Mouse (Mus musculus) adrenal gland, postnatal 25 days (tissue): ENCODE data around the gene Slc2a2. TPM values are rescaled to one million over a fixed set of nuclear protein-coding genes. Genes with fewer than 3 reads are reported as not detected.

Experiments
- DNase-seq: peaks from one replicate; pipeline ENCODE4 v3.0.0; 2021; ENCODE audit warnings: mixed read lengths
- long read RNA-seq: library from polyadenylated mRNA; stranded (forward); transcript quantifications from one replicate; pipeline ENCODE4 v2.0.0, GENCODE M21; 2021
- total RNA-seq: library from RNA; stranded (reverse); gene quantifications from 2 replicates; pipeline ENCODE4 v1.2.3, GENCODE M21; 2021

The Slc2a2 gene
- total RNA-seq, result 2.0 TPM in 1 of 2 replicates, not detected in the other
- long read RNA-seq, full-length matches to known transcripts, result 54 of 81 reads
- long read RNA-seq, partial matches to known transcripts, result 20 of 81 reads
- long read RNA-seq, other reads (novel, unspliced or antisense), result 7 of 81 reads

GRCm38 (mm10) chr3:28697797-28698196 is at the start of gene Slc2a2:
Slc2a2 (plus strand) TSS chr3:28697903.
- DNase-seq, result no peak

- DNase-seq, result no peak
Measured at GRCm38 (mm10) chr3:28652574-28652973, 45.1 kb upstream of the Slc2a2 start.

- DNase-seq, result no peak
Measured at GRCm38 (mm10) chr3:28653043-28653442, 44.7 kb upstream of the Slc2a2 start.

DNA sequence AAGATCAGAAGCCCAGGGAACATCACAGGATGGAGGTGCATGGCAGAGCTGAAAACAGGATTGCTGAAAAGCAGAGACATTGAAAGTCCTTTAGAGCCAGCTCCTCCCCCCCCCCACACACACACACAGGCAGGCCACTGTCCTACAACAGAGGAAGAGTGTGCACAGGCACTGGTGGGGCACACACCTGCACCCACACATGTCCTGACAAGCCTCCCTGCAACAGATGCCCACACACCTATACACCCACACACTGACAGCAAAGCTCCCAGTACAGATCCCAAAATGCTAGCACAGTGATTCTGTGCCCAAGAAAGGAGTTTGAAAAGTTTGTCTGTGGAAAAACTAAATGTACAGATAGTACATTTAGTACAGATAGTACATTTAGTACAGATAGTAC is 43.0 kb upstream of the Slc2a2 start:
- DNase-seq, result no peak

DNA sequence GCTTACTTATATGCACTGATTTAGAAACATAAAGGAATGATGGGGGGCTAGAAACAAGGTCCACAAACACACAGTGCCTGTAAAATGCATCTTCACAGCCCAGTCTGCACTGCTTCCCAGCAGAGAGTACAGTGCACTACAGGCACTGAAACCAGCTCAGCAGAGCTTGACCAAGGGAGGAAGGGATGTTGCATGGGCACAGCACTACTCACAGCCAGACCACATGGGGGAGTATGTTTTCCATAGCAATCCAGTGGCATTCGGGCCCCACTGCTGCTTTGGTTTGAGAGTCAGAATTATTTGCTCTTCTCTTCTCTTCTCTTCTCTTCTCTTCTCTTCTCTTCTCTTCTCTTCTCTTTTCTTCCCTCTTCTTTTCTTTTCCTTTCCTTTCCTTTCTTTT is 39.4 kb upstream of the Slc2a2 start:
- no peak for DNase-seq

- no peak for DNase-seq
Measured at GRCm38 (mm10) chr3:28680851-28681250, 16.9 kb upstream of the Slc2a2 start.

GRCm38 (mm10) chr3:28681866-28682265 is 15.8 kb upstream of the Slc2a2 start:
- DNase-seq, result no peak

GRCm38 (mm10) chr3:28682411-28682810 is 15.3 kb upstream of the Slc2a2 start:
- no peak for DNase-seq

- no peak for DNase-seq
Measured at GRCm38 (mm10) chr3:28685510-28685909, 12.2 kb upstream of the Slc2a2 start.

GRCm38 (mm10) chr3:28694811-28695210 is 2.9 kb upstream of the Slc2a2 start:
- no peak for DNase-seq

- no peak for DNase-seq
Measured at GRCm38 (mm10) chr3:28695608-28696007, 2.1 kb upstream of the Slc2a2 start.

DNA sequence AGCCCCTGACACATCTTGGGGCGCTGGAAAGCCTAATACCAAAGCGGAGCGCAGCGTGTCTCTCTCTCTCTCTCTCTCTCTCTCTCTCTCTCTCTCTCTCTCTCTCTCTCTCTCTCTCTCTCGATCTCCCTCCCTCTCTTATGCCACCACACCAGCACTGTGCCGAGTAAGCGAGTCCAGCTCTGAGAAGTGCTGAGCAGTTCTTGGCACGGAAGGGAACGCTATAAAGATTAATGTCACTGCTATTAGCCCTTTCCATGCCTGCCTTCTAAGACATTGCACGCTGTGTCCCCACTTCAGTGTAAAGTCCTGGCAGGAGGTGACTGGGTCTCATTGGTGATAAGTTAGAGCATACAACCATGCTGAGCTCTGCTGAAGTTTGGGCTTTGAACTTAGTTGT is 1.5 kb upstream of the Slc2a2 start:
- no peak for DNase-seq

DNA sequence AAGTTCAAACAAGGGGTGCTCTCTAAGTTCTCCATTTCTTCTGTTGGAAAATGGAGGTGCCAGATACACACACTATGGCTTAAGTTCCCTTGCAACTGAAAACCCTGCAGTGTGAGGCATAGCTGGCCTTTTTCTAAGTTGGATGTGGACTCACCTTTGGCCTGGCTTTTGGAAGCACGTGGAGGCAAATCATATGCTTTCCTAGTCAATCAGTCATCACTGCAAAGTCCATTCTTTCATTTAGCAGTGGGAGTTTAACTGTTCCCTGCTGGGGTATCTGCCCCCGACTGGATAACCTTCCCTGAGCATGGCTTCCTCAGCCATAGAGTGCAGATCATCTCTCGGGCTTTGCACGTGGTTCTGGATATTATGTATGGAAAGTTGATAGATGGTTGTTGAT is 1.9 kb downstream of the Slc2a2 start:
- DNase-seq, result no peak

- DNase-seq, result no peak
Measured at GRCm38 (mm10) chr3:28705522-28706137, 7.9 kb downstream of the Slc2a2 start.

DNA sequence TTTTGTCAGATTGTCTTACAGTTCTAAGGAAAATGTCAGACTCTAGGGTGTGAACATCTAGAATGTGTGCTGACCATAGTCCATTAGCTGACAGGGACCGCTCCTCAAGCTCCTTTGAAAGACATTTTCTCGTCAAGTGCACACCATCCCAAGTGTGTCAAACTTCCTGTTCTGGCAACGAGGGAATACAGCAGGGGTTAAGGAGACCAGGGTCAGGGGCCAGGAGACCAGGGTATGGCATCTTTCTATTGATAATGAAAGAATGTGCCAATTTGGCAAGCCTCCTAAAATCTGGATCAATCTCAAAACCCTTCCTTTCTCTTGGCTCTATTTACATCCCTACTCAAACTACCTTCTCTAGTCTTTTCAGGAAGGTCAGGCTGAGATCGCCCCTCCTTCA is 9.0 kb downstream of the Slc2a2 start:
- DNase-seq, result no peak

GRCm38 (mm10) chr3:28709740-28710139 is 12.0 kb downstream of the Slc2a2 start:
- no peak for DNase-seq

GRCm38 (mm10) chr3:28713913-28714698 is 16.4 kb downstream of the Slc2a2 start:
- DNase-seq, result no peak

GRCm38 (mm10) chr3:28718521-28718920 is 20.8 kb downstream of the Slc2a2 start:
- no peak for DNase-seq

DNA sequence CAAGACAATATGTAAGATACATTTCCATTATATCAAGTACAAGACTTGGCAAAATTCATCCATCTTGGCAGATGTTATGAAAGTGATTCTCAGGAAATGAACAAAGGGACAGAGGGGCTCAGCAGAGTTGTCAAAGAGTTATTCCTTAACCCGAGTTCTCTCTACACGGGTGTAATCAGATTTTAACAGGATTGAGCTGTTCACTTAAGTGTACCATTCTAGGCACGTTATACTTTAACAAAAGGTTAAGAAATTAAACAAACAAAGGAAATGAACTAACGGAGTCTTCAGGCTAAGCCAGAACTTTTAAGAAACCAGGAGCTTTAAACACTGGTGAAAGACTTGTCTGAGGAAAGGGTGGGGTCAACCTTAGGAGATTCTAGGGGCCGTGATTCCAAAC is 23.5 kb downstream of the Slc2a2 start:
- no peak for DNase-seq

DNA sequence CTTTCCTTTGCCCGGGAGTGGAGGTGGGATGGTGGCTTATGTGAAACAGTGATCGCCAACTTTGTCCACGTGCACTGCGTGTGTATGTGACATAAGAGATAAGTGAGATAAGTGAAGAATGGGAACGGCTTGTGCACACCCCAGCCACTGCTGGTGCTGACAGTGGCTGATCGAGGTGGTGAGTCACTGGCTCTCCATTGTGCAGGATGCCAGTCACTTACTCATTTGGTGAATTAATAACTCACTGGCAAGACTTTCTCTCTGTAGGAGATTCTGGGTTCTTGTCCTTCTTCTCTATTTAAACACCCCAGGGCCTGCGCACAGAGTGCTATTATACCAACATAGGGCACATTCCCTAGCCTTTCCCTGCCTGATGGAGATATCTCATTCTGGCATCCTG is 24.1 kb downstream of the Slc2a2 start:
- DNase-seq, result no peak

GRCm38 (mm10) chr3:28722531-28722930 is 24.8 kb downstream of the Slc2a2 start:
- DNase-seq, result no peak

GRCm38 (mm10) chr3:28723534-28723933 is 25.8 kb downstream of the Slc2a2 start:
- DNase-seq, result no peak

DNA sequence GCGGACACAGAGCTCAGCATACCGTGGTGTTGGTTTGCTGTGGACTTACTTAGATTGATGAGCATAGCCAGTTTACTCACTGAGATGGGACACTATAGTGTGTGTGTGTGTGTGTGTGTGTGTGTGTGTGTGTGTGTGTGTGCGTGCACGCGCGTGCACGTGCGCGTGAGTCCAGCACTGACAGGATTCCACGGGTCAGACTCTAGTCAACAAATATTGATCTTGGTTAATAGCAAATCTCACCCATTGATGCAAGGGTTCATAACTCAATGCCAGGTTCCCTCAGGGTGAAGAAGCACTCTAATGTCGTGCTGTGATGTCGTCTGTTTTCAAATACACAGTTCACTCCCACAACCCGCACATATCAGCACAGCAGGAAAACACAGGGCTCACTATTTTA is 27.5 kb downstream of the Slc2a2 start:
- no peak for DNase-seq

- DNase-seq, result no peak
Measured at GRCm38 (mm10) chr3:28726356-28726755, 28.7 kb downstream of the Slc2a2 start.
